Mouse (Mus musculus) thymus, adult 2 months (tissue): Measurements from ENCODE around the gene Map4k5.

Experiments
- CTCF ChIP-seq: fragments of 200-500 bp; IDR thresholded peaks from 2 replicates; pipeline ENCODE4 v1.5.1; 2012; ENCODE audit warnings: mild to moderate bottlenecking, control low read depth, low read length, moderate library complexity, borderline replicate concordance; ENCODE audit not compliant: control insufficient read depth, poor library complexity, insufficient read depth; ENCODE audit errors: extremely low read depth
- POLR2A ChIP-seq: fragments of 200-500 bp; IDR thresholded peaks from 2 replicates; pipeline ENCODE4 v1.6.1; 2012; ENCODE audit warnings: mild to moderate bottlenecking, low read length, control low read depth, moderate library complexity; ENCODE audit not compliant: control insufficient read depth, poor library complexity, insufficient read depth; ENCODE audit errors: extremely low read depth

DNA sequence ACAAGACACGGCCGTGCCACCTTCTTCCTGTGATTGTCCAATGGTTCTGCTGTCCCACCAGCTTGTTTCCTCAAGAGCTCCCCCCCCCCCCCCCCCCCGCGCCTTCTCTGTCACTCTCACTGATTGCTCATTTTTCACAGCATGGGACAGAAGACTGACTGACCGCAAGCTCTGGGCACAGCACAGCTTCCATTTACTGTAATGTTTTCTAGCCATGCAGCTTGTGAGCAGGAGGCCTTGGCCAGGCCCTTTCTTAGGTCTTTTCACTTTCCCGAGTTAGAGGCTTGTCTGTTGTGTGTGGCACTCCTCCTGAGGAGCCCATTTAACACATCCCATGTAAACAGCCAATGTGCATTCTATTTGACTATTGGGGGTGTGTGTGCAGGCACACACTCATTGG, 89.8 kb downstream of the Map4k5 start:
- TF ChIP-seq POLR2A (no peak), CTCF (no peak)
